Mouse (Mus musculus): ENCODE results near the gene Gm10770.
"Not testable (repeated sequence)": the region's sequence is repeated elsewhere in the genome, so short reads cannot be mapped to it uniquely, and the experiment has no call there.

GRCm38 (mm10) chr2:150223263-150223662 is 43.8 kb upstream of the Gm10770 start:
- not testable (repeated sequence) for TF ChIP-seq CTCF (IDR thresholded peaks at IDR 0.05; ENCODE audit: low read depth, low read length); POLR2A (IDR thresholded peaks at IDR 0.05; ENCODE audit: insufficient read depth, low read length)

Measured in ES-Bruce4 (cell line).